Mouse (Mus musculus) liver, postnatal 0 days (tissue): ENCODE results near the gene Ppil4.

Experiments used
- CTCF ChIP-seq: sonication (generic); IDR thresholded peaks from 2 replicates; pipeline ENCODE4 v1.5.1; 2016; ENCODE audit warnings: antibody characterized with exemption, low read depth
- EP300 ChIP-seq: IDR thresholded peaks from 2 replicates; pipeline ENCODE4 v1.6.1; 2016; ENCODE audit warnings: antibody characterized with exemption, low read depth, mild to moderate bottlenecking

DNA sequence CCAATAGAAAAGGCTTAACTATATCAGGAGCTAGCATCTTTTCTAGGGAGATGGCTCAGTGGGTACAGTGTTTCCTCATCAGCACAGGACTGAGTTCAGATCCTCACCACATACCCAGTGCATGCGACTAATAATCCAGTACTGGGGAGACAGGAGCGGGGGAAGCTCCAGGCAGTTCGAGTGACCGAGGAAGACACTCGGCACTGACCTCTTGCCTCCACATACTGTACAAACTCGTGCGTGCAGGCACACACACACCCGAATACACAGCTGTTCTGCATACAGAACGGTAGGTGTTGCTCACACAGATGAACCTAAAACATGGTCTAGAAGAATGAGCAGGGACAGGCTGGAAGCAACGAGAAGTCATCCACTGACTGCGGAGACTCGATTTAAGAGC, 29.3 kb downstream of the Ppil4 start:
- TF ChIP-seq EP300: no peak
- TF ChIP-seq CTCF: no peak
